In genomic region chr13:23551146-23551834, GRCm38 (mm10) we compare ENCODE assay signal across 8 mouse cellular contexts. TPM values are rescaled to one million over a fixed set of nuclear protein-coding genes. Genes with fewer than 3 reads are reported as not detected.
DNase-seq lines count a peak whose midpoint lies in the region; ATAC-seq and TF ChIP-seq lines count a peak whose summit lies in the region.
"Not testable (repeated sequence)": the region's sequence is repeated elsewhere in the genome, so short reads cannot be mapped to it uniquely, and the experiment has no call there.

Gene Hist1h4f, minus strand, starts transcription at chr13:23551648.

- peak within 1 kb of the TSS; percentile 65 for H3K4me2 ChIP-seq in kidney, embryonic 15.5 days
- peak within 1 kb of the TSS; percentile 62 for H3K4me2 ChIP-seq in limb, embryonic 15.5 days
- peak within 1 kb of the TSS; percentile 59 for H3K4me2 ChIP-seq in midbrain, postnatal 0 days (ENCODE audit: low read depth, low read length, poor library complexity, severe bottlenecking)

- DNase-seq in B cell, adult 2 months = peak; percentile 84 to 87
- DNase-seq in brain, adult 2 months (ENCODE audit: low read depth, low spot score) = peak; percentile 98
- DNase-seq in heart, embryonic 10.5 days (ENCODE audit: low spot score) = peak; percentile 98
- peak; percentile 97 for DNase-seq in midbrain, postnatal 0 days (ENCODE audit: low spot score)
- DNase-seq in spleen, postnatal 10 days (ENCODE audit: low spot score in 2 of 2) = peak; percentile 92 to 97

- under 1% methylated on average over 47 of the region's 47 CpGs for WGBS in heart, embryonic 10.5 days
- under 1% methylated on average over 47 of the region's 47 CpGs for WGBS in kidney, embryonic 15.5 days
- under 1% methylated on average over 47 of the region's 47 CpGs for WGBS in limb, embryonic 15.5 days
- under 1% methylated on average over 42 of the region's 47 CpGs for WGBS in midbrain, postnatal 0 days

- ATAC-seq in kidney, embryonic 15.5 days (replicated peaks; ENCODE audit: low FRiP score) = peak; percentile 83
- ATAC-seq in limb, embryonic 15.5 days (ENCODE audit: insufficient number of reproducible peaks, low FRiP score, low TSS enrichment, low read depth) = peak; percentile 80
- ATAC-seq in midbrain, postnatal 0 days (ENCODE audit: low FRiP score) = peak; percentile 92

- peak within 1 kb of the TSS; percentile 44 for H3K4me3 ChIP-seq in embryonic fibroblast, embryonic 13.5 days (ENCODE audit: insufficient read depth, low read length)
- peak within 1 kb of the TSS; percentile 56 for H3K4me3 ChIP-seq in heart, embryonic 10.5 days
- H3K4me3 ChIP-seq in kidney, embryonic 15.5 days (replicated peaks) = peak within 1 kb of the TSS; percentile 51
- H3K4me3 ChIP-seq in limb, embryonic 15.5 days = peak within 1 kb of the TSS; percentile 46
- peak within 1 kb of the TSS; percentile 42 for H3K4me3 ChIP-seq in midbrain, postnatal 0 days (ENCODE audit: low read depth, low read length)

- H3K9me3 ChIP-seq in heart, embryonic 10.5 days; kidney, embryonic 15.5 days (replicated peaks); limb, embryonic 15.5 days; midbrain, postnatal 0 days (ENCODE audit: low read length): not testable (repeated sequence)

- H3K36me3 ChIP-seq in heart, embryonic 10.5 days; kidney, embryonic 15.5 days; limb, embryonic 15.5 days; midbrain, postnatal 0 days (ENCODE audit: insufficient read depth, low read length): not testable (repeated sequence)

- TF ChIP-seq CTCF in embryonic fibroblast, embryonic 13.5 days (IDR thresholded peaks at IDR 0.05; ENCODE audit: borderline replicate concordance, insufficient read depth, low read length) = not testable (repeated sequence)
- peak; percentile 74 for TF ChIP-seq CTCF in midbrain, postnatal 0 days (IDR thresholded peaks at IDR 0.05)

- peak within 1 kb of the TSS; percentile 89 for H3K27ac ChIP-seq in embryonic fibroblast, embryonic 13.5 days (ENCODE audit: insufficient read depth, low read length)
- H3K27ac ChIP-seq in heart, embryonic 10.5 days = peak within 1 kb of the TSS; percentile 90
- peak within 1 kb of the TSS; percentile 94 for H3K27ac ChIP-seq in kidney, embryonic 15.5 days
- H3K27ac ChIP-seq in limb, embryonic 15.5 days = peak within 1 kb of the TSS; percentile 92
- peak within 1 kb of the TSS; percentile 77; the same call in 1 of the 2 replicates for H3K27ac ChIP-seq in midbrain, postnatal 0 days (ENCODE audit: low read depth, low read length)

- peak within 1 kb of the TSS; percentile 49 for H3K9ac ChIP-seq in kidney, embryonic 15.5 days
- H3K9ac ChIP-seq in limb, embryonic 15.5 days = 0 out of 2 replicates have a peak within 1 kb of the TSS, but pooled peaks have one; percentile 21
- peak within 1 kb of the TSS; percentile 39 for H3K9ac ChIP-seq in midbrain, postnatal 0 days (replicated peaks; ENCODE audit: low read length, poor library complexity, severe bottlenecking)

- TF ChIP-seq POLR2A in embryonic fibroblast, embryonic 13.5 days (IDR thresholded peaks at IDR 0.05; ENCODE audit: low read depth, low read length) = peak; percentile 98

- H3K4me1 ChIP-seq in embryonic fibroblast, embryonic 13.5 days (ENCODE audit: control insufficient read depth, insufficient read depth, low read length); midbrain, postnatal 0 days (ENCODE audit: insufficient read depth, low read length): not testable (repeated sequence)
- peaks cover 15% of the 10 kb centered on the region; the same call in 1 of the 2 replicates for H3K4me1 ChIP-seq in heart, embryonic 10.5 days
- peaks cover 20% of the 10 kb centered on the region for H3K4me1 ChIP-seq in kidney, embryonic 15.5 days
- H3K4me1 ChIP-seq in limb, embryonic 15.5 days = peaks cover 20% of the 10 kb centered on the region

- H3K27me3 ChIP-seq in heart, embryonic 10.5 days (ENCODE audit: insufficient read depth, poor library complexity, severe bottlenecking); kidney, embryonic 15.5 days; limb, embryonic 15.5 days; midbrain, postnatal 0 days (ENCODE audit: insufficient read depth, low read length): not testable (repeated sequence)

RNA-seq across cellular contexts. Expression of gene Hist1h4f, which starts in this region (rescaled TPM):
- polyA plus RNA-seq in embryonic fibroblast, embryonic 13.5 days (2011; ENCODE audit: insufficient read length, low read depth, missing spikeins) = 9.6 and 18.1 TPM in 2 replicates
- polyA plus RNA-seq in heart, embryonic 10.5 days (2016; fragmentation: Nextera tagmentation; extraction: Ambion mirVana) = 0.51 TPM in 1 of 2 replicates, not detected in the other
- polyA plus RNA-seq in kidney, embryonic 15.5 days (2015; fragmentation: Nextera tagmentation; extraction: Ambion mirVana) = 0.96 and 1.3 TPM in 2 replicates
- 0.65 and 0.95 TPM in 2 replicates for polyA plus RNA-seq in limb, embryonic 15.5 days (2015; fragmentation: Nextera tagmentation; extraction: Ambion mirVana)
- 684 and 753 TPM in 2 replicates for total RNA-seq in midbrain, postnatal 0 days (2014; rRNA removed)
- not detected in 2 replicates for polyA plus RNA-seq in midbrain, postnatal 0 days (2015; fragmentation: Nextera tagmentation; extraction: Ambion mirVana)

Comparison
In these comparisons a context has a peak if more than half of its experiments do, and no peak if none do; other contexts are left out.
1. Peak in every context shown above with its lines: DNase-seq, ATAC-seq, H3K4me3 ChIP-seq and H3K27ac ChIP-seq.
2. Peak in DNase-seq, H3K4me3 ChIP-seq and H3K27ac ChIP-seq in heart, embryonic 10.5 days; RNA of the gene not detected or under 1 TPM.
3. Peak in ATAC-seq, H3K4me3 ChIP-seq, H3K27ac ChIP-seq, H3K9ac ChIP-seq and H3K4me2 ChIP-seq in limb, embryonic 15.5 days; RNA of the gene not detected or under 1 TPM.